Mouse (Mus musculus) midbrain, embryonic 11.5 days (tissue): ENCODE measurements around the gene Lrrfip1. TPM values are rescaled to one million over a fixed set of nuclear protein-coding genes. Genes with fewer than 3 reads are reported as not detected.

Experiments used
- ATAC-seq: fragments of 200-750 bp; cut with Nextera tagmentation; 2 replicates; pipeline ENCODE4 v1.8.0; 2017; ENCODE audit warnings: moderate TSS enrichment, moderate library complexity; ENCODE audit not compliant: low FRiP score
- DNase-seq: peaks from one replicate; pipeline ENCODE4 v3.0.0; 2015; ENCODE audit warnings: low spot score; ENCODE audit errors: missing footprints
- H3K27ac ChIP-seq: fragments of 300-500 bp; sonication (generic); 2 replicates; pipeline ENCODE4 v1.5.1; 2014; ENCODE audit warnings: low read depth, low read length
- H3K27me3 ChIP-seq: fragments of 300-500 bp; sonication (generic); 2 replicates; pipeline ENCODE4 v1.6.1; 2014; ENCODE audit warnings: mild to moderate bottlenecking, low read length, moderate library complexity, mixed read lengths; ENCODE audit not compliant: control insufficient read depth, insufficient read depth
- H3K36me3 ChIP-seq: fragments of 300-500 bp; sonication (generic); 2 replicates; pipeline ENCODE4 v1.6.1; 2014; ENCODE audit warnings: mild to moderate bottlenecking, low read length, moderate library complexity, mixed read lengths; ENCODE audit not compliant: control insufficient read depth, insufficient read depth
- H3K4me1 ChIP-seq: fragments of 300-500 bp; sonication (generic); 2 replicates; pipeline ENCODE4 v1.6.1; 2014; ENCODE audit warnings: low read length; ENCODE audit not compliant: control insufficient read depth, insufficient read depth
- H3K4me2 ChIP-seq: fragments of 300-500 bp; sonication (generic); 2 replicates; pipeline ENCODE4 v1.6.1; 2014; ENCODE audit warnings: mild to moderate bottlenecking, moderate library complexity
- H3K4me3 ChIP-seq: fragments of 300-500 bp; sonication (generic); 2 replicates; pipeline ENCODE4 v1.5.1; 2014; ENCODE audit warnings: low read depth, low read length
- H3K9ac ChIP-seq: fragments of 300-500 bp; sonication (generic); 2 replicates; pipeline ENCODE4 v1.6.1; 2014; ENCODE audit warnings: low read length
- H3K9me3 ChIP-seq: fragments of 300-500 bp; sonication (generic); 2 replicates; pipeline ENCODE4 v1.6.1; 2016; ENCODE audit warnings: low read length; ENCODE audit not compliant: control insufficient read depth
- WGBS: fragments of 180-500 bp; shearing (Covaris S2); extraction: QIAGEN DNeasy Blood & Tissue Kit; methylation state at CpG from one replicate; pipeline ENCODE4 v1.1.7; 2014; 5-methylcytosine and 5-hydroxymethylcytosine counted together
- polyA plus RNA-seq: library from polyadenylated mRNA; unstranded; fragments of >200 nt; fragmentation: Nextera tagmentation; extraction: Ambion mirVana; gene quantifications from 2 replicates; pipeline ENCODE4 v1.2.1, GENCODE M21; 2014

The Lrrfip1 gene
- polyA plus RNA-seq, 1 experiment from 2014 or later = 21.1 TPM

GRCm38 (mm10) chr1:91123004-91123403 lies 124.5 kb downstream of the Lrrfip1 start:
- H3K27me3 ChIP-seq = no peaks in the 10 kb centered on the region
- no peak overlapping the region for H3K4me2 ChIP-seq
- H3K27ac ChIP-seq = no peak overlapping the region
- no peak overlapping the region for H3K9ac ChIP-seq
- H3K4me1 ChIP-seq = no peaks in the 10 kb centered on the region
- no peak overlapping the region for H3K4me3 ChIP-seq
- no peak for ATAC-seq
- no peaks in the 10 kb centered on the region for H3K9me3 ChIP-seq
- 94% methylated on average over 5 of the region's 5 CpGs for WGBS
- DNase-seq = no peak
- H3K36me3 ChIP-seq = no peaks in the 10 kb centered on the region; the same call in 1 of the 2 replicates

- Histone ChIP-seq H3K36me3 (no peaks in the 10 kb centered on the region; the same call in 1 of the 2 replicates), H3K4me2 (no peak overlapping the region), H3K27me3 (no peaks in the 10 kb centered on the region), H3K9me3 (no peaks in the 10 kb centered on the region), H3K27ac (no peak overlapping the region), H3K9ac (no peak overlapping the region), H3K4me1 (no peaks in the 10 kb centered on the region), H3K4me3 (no peak overlapping the region)
- DNase-seq = no peak
- no peak for ATAC-seq
- WGBS = 85% methylated on average over 3 of the region's 3 CpGs
Measured at GRCm38 (mm10) chr1:91123466-91123865, 124.9 kb downstream of the Lrrfip1 start.

GRCm38 (mm10) chr1:91128849-91129248 lies 130.3 kb downstream of the Lrrfip1 start:
- no peaks in the 10 kb centered on the region for H3K27me3 ChIP-seq
- no peak overlapping the region for H3K9ac ChIP-seq
- ATAC-seq (no peak), DNase-seq (no peak)
- H3K27ac ChIP-seq = no peak overlapping the region
- no peak overlapping the region for H3K4me2 ChIP-seq
- no peaks in the 10 kb centered on the region for H3K4me1 ChIP-seq
- WGBS = 86% methylated on average over 4 of the region's 4 CpGs
- no peaks in the 10 kb centered on the region; the same call in 1 of the 2 replicates for H3K36me3 ChIP-seq
- H3K4me3 ChIP-seq = no peak overlapping the region
- no peaks in the 10 kb centered on the region for H3K9me3 ChIP-seq

GRCm38 (mm10) chr1:91137036-91137435 lies 138.5 kb downstream of the Lrrfip1 start:
- H3K27ac ChIP-seq = no peak overlapping the region
- DNase-seq (no peak), ATAC-seq (no peak)
- 86% methylated on average over 2 of the region's 2 CpGs for WGBS
- no peaks in the 10 kb centered on the region for H3K36me3 ChIP-seq
- H3K9ac ChIP-seq = no peak overlapping the region
- H3K4me2 ChIP-seq = no peak overlapping the region
- no peaks in the 10 kb centered on the region for H3K4me1 ChIP-seq
- no peak overlapping the region for H3K4me3 ChIP-seq
- H3K9me3 ChIP-seq = no peaks in the 10 kb centered on the region
- H3K27me3 ChIP-seq = no peaks in the 10 kb centered on the region

GRCm38 (mm10) chr1:91144813-91145212 lies 146.3 kb downstream of the Lrrfip1 start, which contains the start of gene Rbm44:
Rbm44 (plus strand) TSS chr1:91145089.
- Histone ChIP-seq H3K4me1 (no peaks in the 10 kb centered on the region), H3K4me2 (no peak within 1 kb of the TSS), H3K9me3 (no peaks in the 10 kb centered on the region), H3K36me3 (no peaks in the 10 kb centered on the region), H3K27me3 (no peaks in the 10 kb centered on the region), H3K27ac (no peak within 1 kb of the TSS), H3K9ac (no peak within 1 kb of the TSS), H3K4me3 (no peak within 1 kb of the TSS)
- ATAC-seq = no peak
- 66% methylated on average over 20 of the region's 20 CpGs for WGBS
- no peak for DNase-seq

GRCm38 (mm10) chr1:91151509-91151908 lies 153.0 kb downstream of the Lrrfip1 start:
- WGBS = 59% methylated on average over 2 of the region's 2 CpGs
- Histone ChIP-seq H3K4me2 (no peak overlapping the region), H3K4me1 (no peaks in the 10 kb centered on the region)

GRCm38 (mm10) chr1:91166798-91167197 lies 168.3 kb downstream of the Lrrfip1 start:
- no peak overlapping the region for H3K27ac ChIP-seq
- DNase-seq (no peak), ATAC-seq (no peak)
- H3K27me3 ChIP-seq = no peaks in the 10 kb centered on the region
- H3K36me3 ChIP-seq = no peaks in the 10 kb centered on the region
- no peak overlapping the region for H3K4me3 ChIP-seq
- no peaks in the 10 kb centered on the region for H3K9me3 ChIP-seq
- no peaks in the 10 kb centered on the region for H3K4me1 ChIP-seq
- 85% methylated on average over 6 of the region's 6 CpGs for WGBS
- no peak overlapping the region for H3K4me2 ChIP-seq
- no peak overlapping the region for H3K9ac ChIP-seq

More at GRCm38 (mm10) chr1:91151509-91151908, 153.0 kb downstream of the Lrrfip1 start:
- Histone ChIP-seq H3K36me3 (no peaks in the 10 kb centered on the region), H3K27me3 (no peaks in the 10 kb centered on the region), H3K4me3 (no peak overlapping the region), H3K27ac (no peak overlapping the region), H3K9me3 (no peaks in the 10 kb centered on the region), H3K9ac (no peak overlapping the region)
- DNase-seq (no peak), ATAC-seq (no peak)

- Histone ChIP-seq H3K9ac (no peak overlapping the region), H3K4me3 (no peak overlapping the region), H3K4me2 (no peak overlapping the region), H3K9me3 (no peaks in the 10 kb centered on the region), H3K4me1 (no peaks in the 10 kb centered on the region), H3K27ac (no peak overlapping the region), H3K36me3 (no peaks in the 10 kb centered on the region), H3K27me3 (no peaks in the 10 kb centered on the region)
- ATAC-seq = no peak
- no peak for DNase-seq
- WGBS = 78% methylated on average over 4 of the region's 4 CpGs
Measured at GRCm38 (mm10) chr1:91169157-91169556, 170.6 kb downstream of the Lrrfip1 start.

- no peak for DNase-seq
- Histone ChIP-seq H3K9me3 (no peaks in the 10 kb centered on the region), H3K4me1 (no peaks in the 10 kb centered on the region), H3K27ac (no peak overlapping the region), H3K9ac (no peak overlapping the region), H3K4me3 (no peak overlapping the region), H3K4me2 (no peak overlapping the region), H3K27me3 (peaks cover 7% of the 10 kb centered on the region), H3K36me3 (no peaks in the 10 kb centered on the region)
- 94% methylated on average over 5 of the region's 5 CpGs for WGBS
- no peak for ATAC-seq
Measured at GRCm38 (mm10) chr1:91174796-91175195, 176.3 kb downstream of the Lrrfip1 start.
